Mouse (Mus musculus): ENCODE data around the gene Vmn1r77. TPM values are rescaled to one million over a fixed set of nuclear protein-coding genes. Genes with fewer than 3 reads are reported as not detected.
A peak's percentile ranks its signal among the peaks of the same experiment; 100 is the strongest.
"Not testable (repeated sequence)": the region's sequence is repeated elsewhere in the genome, so short reads cannot be mapped to it uniquely, and the experiment has no call there.

Gene Vmn1r77
- 0.01 TPM in 1 of 2 replicates, not detected in the other for polyA plus RNA-seq (2015; fragmentation: Nextera tagmentation; extraction: Ambion mirVana)

GRCm38 (mm10) chr7:12036452-12036851, at the start of gene Vmn1r77:
Gene Vmn1r77 (plus strand): TSS chr7:12036752.
- H3K27me3 ChIP-seq (ENCODE audit: control insufficient read depth, insufficient read depth, low read length); ATAC-seq (ENCODE audit: low FRiP score, low TSS enrichment); H3K4me3 ChIP-seq (ENCODE audit: low read depth, low read length); H3K9me3 ChIP-seq (ENCODE audit: control insufficient read depth, low read length); H3K9ac ChIP-seq (ENCODE audit: low read length); H3K4me1 ChIP-seq (replicated peaks; ENCODE audit: control insufficient read depth, insufficient read depth); DNase-seq (ENCODE audit: low spot score); H3K27ac ChIP-seq (replicated peaks); H3K36me3 ChIP-seq (ENCODE audit: control insufficient read depth, insufficient read depth, low read length); H3K4me2 ChIP-seq (replicated peaks; ENCODE audit: low read depth): not testable (repeated sequence)

DNA sequence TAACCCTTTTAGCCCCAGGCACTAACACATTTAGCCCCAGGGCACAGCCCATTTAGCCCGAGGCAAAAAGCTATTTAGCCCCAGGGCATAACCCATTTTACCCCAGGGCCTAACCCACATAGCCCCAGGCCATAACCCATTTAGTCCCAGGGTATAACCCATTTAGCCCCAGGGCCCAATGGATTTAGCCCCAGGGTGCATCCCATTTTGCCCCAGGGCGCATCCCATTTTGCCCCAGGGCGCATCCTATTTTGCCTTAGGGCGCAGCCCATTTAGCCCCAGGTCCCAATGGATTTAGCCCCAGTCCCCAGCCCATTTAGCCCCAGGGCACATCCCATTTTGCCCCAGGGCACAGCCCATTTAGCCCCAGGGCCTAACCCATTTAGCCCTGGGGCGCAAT, 25.1 kb upstream of the Vmn1r77 start:
- not testable (repeated sequence) for DNase-seq (ENCODE audit: low spot score); ATAC-seq (ENCODE audit: low FRiP score, low TSS enrichment); H3K27ac ChIP-seq (replicated peaks); H3K4me2 ChIP-seq (replicated peaks; ENCODE audit: low read depth); H3K4me1 ChIP-seq (replicated peaks; ENCODE audit: control insufficient read depth, insufficient read depth); H3K36me3 ChIP-seq (ENCODE audit: control insufficient read depth, insufficient read depth, low read length); H3K27me3 ChIP-seq (ENCODE audit: control insufficient read depth, insufficient read depth, low read length); H3K9ac ChIP-seq (ENCODE audit: low read length); H3K4me3 ChIP-seq (ENCODE audit: low read depth, low read length)
- peaks cover 38% of the 10 kb centered on the region for H3K9me3 ChIP-seq (ENCODE audit: control insufficient read depth, low read length)
- WGBS, result 91% methylated on average over 5 of the region's 5 CpGs

- peaks cover 41% of the 10 kb centered on the region for H3K9me3 ChIP-seq (ENCODE audit: control insufficient read depth, low read length)
- WGBS, result 94% methylated on average over 3 of the region's 3 CpGs
- ATAC-seq (ENCODE audit: low FRiP score, low TSS enrichment), result not testable (repeated sequence)
Measured at GRCm38 (mm10) chr7:12012392-12012791, 24.2 kb upstream of the Vmn1r77 start.

DNA sequence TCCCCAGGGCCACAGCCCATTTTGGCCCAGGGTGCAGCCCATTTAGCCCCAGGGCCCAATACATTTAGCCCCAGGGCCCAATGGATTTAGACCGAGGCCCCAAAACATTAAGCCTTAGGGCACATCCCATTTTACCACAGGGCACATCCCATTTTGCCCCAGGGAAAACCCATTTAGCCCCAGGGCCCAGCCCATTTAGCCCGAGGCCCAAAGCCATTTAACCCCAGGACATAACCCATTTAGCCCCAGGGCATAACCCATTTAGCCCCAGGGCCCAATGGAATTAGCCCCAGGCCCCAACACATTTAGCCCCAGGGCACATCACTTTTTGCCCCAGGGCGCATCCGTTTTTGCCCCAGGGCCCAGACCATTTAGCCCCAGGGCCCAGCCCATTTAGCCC, 23.4 kb upstream of the Vmn1r77 start:
- ATAC-seq (ENCODE audit: low FRiP score, low TSS enrichment) (no peak), DNase-seq (ENCODE audit: low spot score) (peak; percentile 19)
- Histone ChIP-seq H3K4me1 (replicated peaks; ENCODE audit: control insufficient read depth, insufficient read depth) (no peaks in the 10 kb centered on the region), H3K27ac (replicated peaks) (no peak overlapping the region), H3K4me2 (replicated peaks; ENCODE audit: low read depth) (no peak overlapping the region), H3K27me3 (ENCODE audit: control insufficient read depth, insufficient read depth, low read length) (no peaks in the 10 kb centered on the region), H3K9me3 (ENCODE audit: control insufficient read depth, low read length) (peaks cover 43% of the 10 kb centered on the region), H3K36me3 (ENCODE audit: control insufficient read depth, insufficient read depth, low read length) (no peaks in the 10 kb centered on the region), H3K9ac (ENCODE audit: low read length) (no peak overlapping the region), H3K4me3 (ENCODE audit: low read depth, low read length) (no peak overlapping the region)
- 81% methylated on average over 4 of the region's 4 CpGs for WGBS
- TF ChIP-seq EP300 (optimal IDR thresholded peaks at IDR 0.05), result no peak
- TF ChIP-seq CTCF (IDR thresholded peaks at IDR 0.05; ENCODE audit: low read depth), result no peak

More at GRCm38 (mm10) chr7:12012392-12012791, 24.2 kb upstream of the Vmn1r77 start:
- H3K4me3 ChIP-seq (ENCODE audit: low read depth, low read length); H3K4me2 ChIP-seq (replicated peaks; ENCODE audit: low read depth); H3K36me3 ChIP-seq (ENCODE audit: control insufficient read depth, insufficient read depth, low read length); H3K27ac ChIP-seq (replicated peaks); H3K27me3 ChIP-seq (ENCODE audit: control insufficient read depth, insufficient read depth, low read length); H3K4me1 ChIP-seq (replicated peaks; ENCODE audit: control insufficient read depth, insufficient read depth); H3K9ac ChIP-seq (ENCODE audit: low read length); DNase-seq (ENCODE audit: low spot score): not testable (repeated sequence)

DNA sequence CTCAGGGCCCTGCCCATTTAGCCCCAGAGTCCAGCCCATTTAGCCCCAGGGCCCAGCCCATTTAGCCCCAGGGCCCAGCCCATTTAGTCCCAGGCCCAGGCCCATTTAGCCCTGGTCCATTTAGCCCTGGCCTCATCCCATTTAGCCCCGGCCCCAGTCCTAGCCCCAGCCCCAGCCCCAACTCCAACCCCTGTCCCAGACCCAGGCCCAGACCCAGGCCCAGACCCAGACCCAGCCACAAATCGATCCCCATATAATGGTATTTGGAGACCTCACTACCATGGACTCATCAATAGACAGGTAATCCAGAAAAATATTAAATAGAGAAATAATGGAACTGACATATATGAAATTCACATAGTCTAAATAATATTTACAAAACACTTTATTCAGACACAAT, 18.7 kb upstream of the Vmn1r77 start:
- not testable (repeated sequence) for H3K4me2 ChIP-seq (replicated peaks; ENCODE audit: low read depth); H3K27me3 ChIP-seq (ENCODE audit: control insufficient read depth, insufficient read depth, low read length); H3K4me1 ChIP-seq (replicated peaks; ENCODE audit: control insufficient read depth, insufficient read depth); H3K9ac ChIP-seq (ENCODE audit: low read length); H3K36me3 ChIP-seq (ENCODE audit: control insufficient read depth, insufficient read depth, low read length); H3K4me3 ChIP-seq (ENCODE audit: low read depth, low read length); DNase-seq (ENCODE audit: low spot score); H3K27ac ChIP-seq (replicated peaks); ATAC-seq (ENCODE audit: low FRiP score, low TSS enrichment)
- peaks cover 33% of the 10 kb centered on the region for H3K9me3 ChIP-seq (ENCODE audit: control insufficient read depth, low read length)
- WGBS, result 81% methylated on average over 2 of the region's 2 CpGs

- no peak overlapping the region for H3K4me2 ChIP-seq (replicated peaks; ENCODE audit: low read depth)
- no peaks in the 10 kb centered on the region for H3K4me1 ChIP-seq (replicated peaks; ENCODE audit: control insufficient read depth, insufficient read depth)
- no peaks in the 10 kb centered on the region for H3K27me3 ChIP-seq (ENCODE audit: control insufficient read depth, insufficient read depth, low read length)
- ATAC-seq (ENCODE audit: low FRiP score, low TSS enrichment), result no peak
- H3K9ac ChIP-seq (ENCODE audit: low read length), result no peak overlapping the region
- no peak overlapping the region for H3K4me3 ChIP-seq (ENCODE audit: low read depth, low read length)
- 67% methylated on average over 2 of the region's 2 CpGs for WGBS
- H3K36me3 ChIP-seq (ENCODE audit: control insufficient read depth, insufficient read depth, low read length), result no peaks in the 10 kb centered on the region
- no peak overlapping the region for H3K27ac ChIP-seq (replicated peaks)
- TF ChIP-seq EP300 (optimal IDR thresholded peaks at IDR 0.05) (no peak), CTCF (IDR thresholded peaks at IDR 0.05; ENCODE audit: low read depth) (no peak)
- DNase-seq (ENCODE audit: low spot score), result no peak
- no peaks in the 10 kb centered on the region for H3K9me3 ChIP-seq (ENCODE audit: control insufficient read depth, low read length)
Measured at GRCm38 (mm10) chr7:12040664-12041063, 4.1 kb downstream of the Vmn1r77 start.

Other genes with a start within 250 kb of the Vmn1r77 start
- 0.02 TPM in 1 of 2 replicates, not detected in the other for gene Vmn1r74, start 202.8 kb upstream of the Vmn1r77 start, polyA plus RNA-seq (2015; fragmentation: Nextera tagmentation; extraction: Ambion mirVana)
- not detected in 2 replicates for gene Vmn1r75, start 162.1 kb upstream of the Vmn1r77 start, polyA plus RNA-seq (2015; fragmentation: Nextera tagmentation; extraction: Ambion mirVana)
- gene Vmn1r76, start 98.5 kb upstream of the Vmn1r77 start, polyA plus RNA-seq (2015; fragmentation: Nextera tagmentation; extraction: Ambion mirVana), result not detected in 2 replicates
- 0.02 TPM in 1 of 2 replicates, not detected in the other for gene Vmn1r78, start 113.5 kb downstream of the Vmn1r77 start, polyA plus RNA-seq (2015; fragmentation: Nextera tagmentation; extraction: Ambion mirVana)
- 0.04 TPM in 1 of 2 replicates, not detected in the other for gene Vmn1r79, start 134.5 kb downstream of the Vmn1r77 start, polyA plus RNA-seq (2015; fragmentation: Nextera tagmentation; extraction: Ambion mirVana)
- 0.02 TPM in 1 of 2 replicates, not detected in the other for gene Vmn1r80, start 152.5 kb downstream of the Vmn1r77 start, polyA plus RNA-seq (2015; fragmentation: Nextera tagmentation; extraction: Ambion mirVana)
- 0.01 TPM in 1 of 2 replicates, not detected in the other for gene Vmn1r81, start 231.5 kb downstream of the Vmn1r77 start, polyA plus RNA-seq (2015; fragmentation: Nextera tagmentation; extraction: Ambion mirVana)

Data from stomach, postnatal 0 days (tissue).